Mouse (Mus musculus): Measurements from ENCODE around the gene Myo18a.
A peak's percentile ranks its signal among the peaks of the same experiment; 100 is the strongest.

Myo18a gene

GRCm38 (mm10) chr11:77900187-77900586, 137.1 kb downstream of the Myo18a start:
- DNase-seq (ENCODE audit: low spot score in 2 of 2), result no peak

GRCm38 (mm10) chr11:77900696-77901095, 137.7 kb downstream of the Myo18a start:
- no peak for DNase-seq (ENCODE audit: low spot score in 2 of 2)

- no peak for DNase-seq (ENCODE audit: low spot score in 2 of 2)
Observed at GRCm38 (mm10) chr11:77901366-77901765, 138.3 kb downstream of the Myo18a start.

GRCm38 (mm10) chr11:77901775-77902355, 138.8 kb downstream of the Myo18a start:
- DNase-seq (ENCODE audit: low spot score in 2 of 2), result peak in 1 of 2 experiments; percentile 50

- no peak for DNase-seq (ENCODE audit: low spot score in 2 of 2)
Observed at GRCm38 (mm10) chr11:77903761-77904160, 140.7 kb downstream of the Myo18a start.

- no peak for DNase-seq (ENCODE audit: low spot score in 2 of 2)
Observed at GRCm38 (mm10) chr11:77904707-77905106, 141.7 kb downstream of the Myo18a start.

- DNase-seq (ENCODE audit: low spot score in 2 of 2), result no peak
Observed at GRCm38 (mm10) chr11:77906097-77906687, 143.1 kb downstream of the Myo18a start.

GRCm38 (mm10) chr11:77906747-77907174, 143.7 kb downstream of the Myo18a start:
- no peak for DNase-seq (ENCODE audit: low spot score in 2 of 2)

GRCm38 (mm10) chr11:77908468-77908867, 145.4 kb downstream of the Myo18a start:
- DNase-seq (ENCODE audit: low spot score in 2 of 2), result no peak

- DNase-seq (ENCODE audit: low spot score in 2 of 2), result no peak
Observed at GRCm38 (mm10) chr11:77909376-77909775, 146.3 kb downstream of the Myo18a start.

- DNase-seq (ENCODE audit: low spot score in 2 of 2), result no peak
Observed at GRCm38 (mm10) chr11:77909776-77910175, 146.7 kb downstream of the Myo18a start.

- no peak for DNase-seq (ENCODE audit: low spot score in 2 of 2)
Observed at GRCm38 (mm10) chr11:77913505-77913904, 150.5 kb downstream of the Myo18a start.

GRCm38 (mm10) chr11:77914598-77915260, 151.7 kb downstream of the Myo18a start:
- no peak for DNase-seq (ENCODE audit: low spot score in 2 of 2)
